Mouse (Mus musculus) neutrophil, adult 5-6 weeks (primary cell): ENCODE measurements at regions not wholly inside any gene's neighbourhood (a gene's known extent, or its start where the extent isn't known, plus 50 kb on each side); places are given as distances from the start of the nearest gene placed in this dataset.

ENCODE experiments used
- ATAC-seq: fragments of 151-379, 151-347 bp; 2 replicates; pipeline ENCODE4 v1.8.0; 2017; ENCODE audit warnings: mild to moderate bottlenecking, moderate TSS enrichment; ENCODE audit not compliant: insufficient number of reproducible peaks, poor library complexity, low FRiP score, severe bottlenecking; ENCODE audit errors: extremely low read depth

GRCm38 (mm10) chr2:45601332-45601900 is 484.2 kb upstream of the Zeb2 start:
- no peak for ATAC-seq

GRCm38 (mm10) chr2:45593765-45594164 is 476.6 kb upstream of the Zeb2 start:
- no peak for ATAC-seq

GRCm38 (mm10) chr2:45590980-45591379 is 473.8 kb upstream of the Zeb2 start:
- no peak for ATAC-seq

GRCm38 (mm10) chr2:45588248-45588647 is 471.1 kb upstream of the Zeb2 start:
- ATAC-seq, result no peak

GRCm38 (mm10) chr2:45586588-45587200 is 469.5 kb upstream of the Zeb2 start:
- ATAC-seq, result no peak

DNA sequence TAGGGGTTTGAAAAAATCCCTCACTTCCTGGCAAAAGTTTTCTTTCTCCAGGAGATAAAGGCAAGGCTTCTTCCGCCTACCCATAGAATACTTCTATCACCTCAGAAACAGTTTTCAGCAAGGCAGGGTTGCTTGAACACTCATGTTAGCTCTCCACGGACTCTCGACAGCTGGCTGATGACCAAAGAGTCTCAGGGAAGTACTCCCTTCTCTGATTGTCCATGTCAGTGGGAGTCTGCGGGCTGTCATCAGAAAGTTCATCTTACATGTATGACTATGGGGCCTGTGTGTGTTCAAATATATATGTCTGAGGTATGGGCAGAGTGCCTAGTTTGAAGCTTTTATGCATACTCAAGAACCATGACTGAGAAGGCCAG is 464.3 kb upstream of the Zeb2 start:
- ATAC-seq, result no peak

GRCm38 (mm10) chr2:45580838-45581548 is 463.8 kb upstream of the Zeb2 start:
- no peak for ATAC-seq

- no peak for ATAC-seq
These were observed 455.7 kb upstream of the Zeb2 start for GRCm38 (mm10) chr2:45572906-45573305.

DNA sequence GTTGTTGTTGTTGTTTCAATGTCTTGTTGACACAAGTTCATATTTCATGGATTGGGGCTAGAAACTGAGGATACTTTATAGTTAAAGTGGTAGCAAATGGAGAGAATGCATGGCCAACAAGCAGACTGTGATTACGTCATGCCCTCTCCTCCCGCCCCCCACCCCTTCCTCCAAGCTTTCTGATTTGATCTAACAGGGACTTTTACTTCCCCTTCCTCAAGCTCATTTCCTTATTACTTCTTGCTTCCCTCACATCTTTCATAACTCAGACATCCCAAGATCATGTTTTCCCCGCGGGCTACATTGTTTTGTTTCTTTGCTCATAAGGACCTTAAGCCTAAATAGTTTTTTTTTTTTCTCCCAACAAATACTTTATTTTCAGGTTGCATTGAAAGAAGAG is 437.5 kb upstream of the Zeb2 start:
- ATAC-seq, result no peak

- ATAC-seq, result no peak
These were observed 424.2 kb upstream of the Zeb2 start for GRCm38 (mm10) chr2:45541394-45541793.

GRCm38 (mm10) chr2:45538950-45539349 is 421.8 kb upstream of the Zeb2 start:
- no peak for ATAC-seq

GRCm38 (mm10) chr2:45537722-45538121 is 420.5 kb upstream of the Zeb2 start:
- no peak for ATAC-seq

DNA sequence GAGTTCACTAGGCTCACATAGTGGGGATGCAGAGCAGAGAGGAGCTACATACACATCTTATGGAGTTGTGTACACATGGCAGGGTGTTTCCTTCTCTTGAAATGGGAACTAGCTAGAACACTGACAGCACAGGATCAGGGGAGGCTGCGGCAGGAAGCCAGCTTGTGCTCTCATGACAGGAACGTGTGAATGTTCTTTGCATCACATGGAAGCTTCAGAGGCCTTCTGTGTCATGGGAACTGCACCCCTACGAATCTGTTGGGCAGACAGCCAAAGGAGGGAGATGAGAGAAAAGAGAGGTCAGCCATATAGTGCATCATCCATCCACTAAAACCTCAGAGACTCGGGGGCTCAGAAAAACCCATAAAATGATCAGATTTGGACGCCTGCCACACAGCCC is 417.6 kb upstream of the Zeb2 start:
- no peak for ATAC-seq

- ATAC-seq, result no peak
These were observed 405.1 kb upstream of the Zeb2 start for GRCm38 (mm10) chr2:45522310-45522709.

DNA sequence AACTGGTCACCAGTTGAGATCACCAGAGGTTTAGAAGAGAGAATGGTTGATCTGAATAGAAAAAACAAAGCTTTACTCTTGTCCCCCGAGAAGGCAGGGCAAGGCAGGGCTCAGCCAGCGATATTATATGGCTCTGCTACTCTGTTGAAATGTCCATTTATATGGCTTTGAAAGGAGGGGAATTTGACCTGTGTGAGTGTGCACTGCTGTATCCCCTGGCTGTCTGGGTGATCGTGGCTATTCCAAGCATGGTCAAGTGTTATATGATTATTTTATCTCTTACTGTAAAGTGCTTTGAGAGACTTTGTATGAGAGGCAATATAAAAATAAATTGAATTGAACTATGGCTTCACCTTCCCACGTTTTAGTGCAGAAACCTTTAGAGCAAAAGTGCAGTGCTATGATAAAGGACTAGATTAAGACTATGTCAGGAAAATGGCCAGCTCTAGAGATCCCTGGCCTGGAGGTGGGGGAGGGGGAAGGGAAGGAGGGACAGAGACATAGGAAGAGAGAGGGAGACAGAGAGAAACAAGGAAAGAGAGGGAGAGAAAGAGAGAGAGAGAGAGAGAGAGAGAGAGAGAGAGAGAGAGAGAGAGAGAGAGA is 402.5 kb upstream of the Zeb2 start:
- no peak for ATAC-seq

DNA sequence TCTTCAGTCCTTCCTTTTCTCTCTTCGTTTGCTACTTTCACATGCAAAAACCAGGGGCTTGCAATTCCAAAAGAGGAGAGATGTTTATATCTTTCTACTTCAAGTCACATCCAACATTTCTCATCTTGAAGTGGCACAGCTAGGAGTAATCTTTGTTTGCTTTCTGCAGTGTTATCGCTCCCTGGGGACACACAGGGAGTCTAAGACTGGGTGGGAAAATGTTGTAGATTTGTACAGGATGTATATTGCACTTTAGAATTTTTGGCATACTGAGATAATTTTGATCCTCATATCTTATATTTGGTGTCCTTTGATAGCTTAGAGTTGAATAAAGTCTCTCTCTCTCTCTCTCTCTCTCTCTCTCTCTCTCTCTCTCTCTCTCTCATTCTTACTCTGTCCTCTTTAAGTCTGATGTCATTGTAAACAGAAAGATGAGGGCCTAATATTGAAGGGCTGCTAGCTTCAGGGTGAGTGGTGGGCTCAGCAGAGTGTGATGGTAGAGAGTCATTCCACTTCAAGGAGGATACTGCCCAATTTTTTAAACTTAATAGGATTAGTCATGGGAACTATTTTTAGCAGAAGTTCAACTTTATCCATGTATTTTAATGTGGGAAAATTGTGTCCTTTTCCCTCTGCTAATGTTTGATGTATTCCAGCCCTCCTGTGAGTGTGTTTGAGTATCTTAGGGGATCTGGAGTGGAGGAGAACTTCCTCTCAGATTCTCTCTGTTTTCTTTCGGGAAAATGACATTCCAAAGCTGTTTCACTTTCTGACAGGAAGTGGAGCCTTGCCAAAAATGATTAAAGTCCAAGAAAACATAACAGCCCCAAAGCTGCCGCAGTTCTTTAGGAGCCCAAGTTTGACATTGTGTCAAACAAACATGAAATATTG is 397.3 kb upstream of the Zeb2 start:
- no peak for ATAC-seq

DNA sequence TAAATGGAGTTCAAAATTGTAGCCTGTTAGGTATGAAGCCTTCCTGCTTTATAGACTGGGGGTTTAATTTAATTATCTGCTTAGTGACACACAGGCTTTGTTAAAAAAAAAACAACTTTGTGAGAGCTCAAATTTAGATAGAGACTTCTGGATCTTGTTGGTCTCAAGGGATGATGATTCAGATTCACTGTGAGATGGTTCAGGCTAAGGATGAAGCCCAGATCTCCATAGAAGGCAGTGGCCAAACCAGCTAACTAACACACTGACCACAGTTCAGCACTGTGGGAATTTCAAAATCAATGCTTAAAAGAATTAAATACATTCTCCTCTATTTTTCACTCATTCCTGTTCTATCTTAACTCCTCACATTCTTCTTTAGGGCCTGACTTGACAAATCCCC is 395.7 kb upstream of the Zeb2 start:
- ATAC-seq, result no peak

- no peak for ATAC-seq
These were observed 394.6 kb upstream of the Zeb2 start for GRCm38 (mm10) chr2:45511791-45512190.

- no peak for ATAC-seq
These were observed 387.3 kb upstream of the Zeb2 start for GRCm38 (mm10) chr2:45504468-45504867.
